Mouse (Mus musculus) heart, embryonic 13.5 days (tissue): ENCODE measurements around the gene Tssk6. TPM values are rescaled to one million over a fixed set of nuclear protein-coding genes. Genes with fewer than 3 reads are reported as not detected.
A peak's percentile ranks its signal among the peaks of the same experiment; 100 is the strongest.

Experiments
- ATAC-seq: fragments of 200-750 bp; cut with Nextera tagmentation; 2 replicates; pipeline ENCODE4 v1.8.0; 2017; ENCODE audit warnings: moderate TSS enrichment; ENCODE audit not compliant: insufficient number of reproducible peaks, low FRiP score, low TSS enrichment; ENCODE audit errors: extremely low read depth
- H3K27ac ChIP-seq: fragments of 300-500 bp; sonication (generic); replicated peaks from 2 replicates; pipeline ENCODE4 v1.5.1; 2015; ENCODE audit warnings: moderate library complexity, mild to moderate bottlenecking, inconsistent platforms
- H3K27me3 ChIP-seq: fragments of 300-500 bp; sonication (generic); replicated peaks from 2 replicates; pipeline ENCODE4 v1.6.1; 2015; ENCODE audit warnings: mild to moderate bottlenecking, inconsistent platforms
- H3K36me3 ChIP-seq: fragments of 300-500 bp; sonication (generic); 2 replicates; pipeline ENCODE4 v1.6.1; 2015; ENCODE audit warnings: mild to moderate bottlenecking, inconsistent platforms
- H3K4me1 ChIP-seq: fragments of 300-500 bp; sonication (generic); 2 replicates; pipeline ENCODE4 v1.6.1; 2015; ENCODE audit warnings: inconsistent platforms
- H3K4me2 ChIP-seq: fragments of 300-500 bp; sonication (generic); 2 replicates; pipeline ENCODE4 v1.6.1; 2015; ENCODE audit warnings: inconsistent platforms, mild to moderate bottlenecking, moderate library complexity
- H3K4me3 ChIP-seq: fragments of 300-500 bp; sonication (generic); 2 replicates; pipeline ENCODE4 v1.5.1; 2015; ENCODE audit warnings: moderate library complexity, mild to moderate bottlenecking, inconsistent platforms
- H3K9ac ChIP-seq: fragments of 300-500 bp; sonication (generic); 2 replicates; pipeline ENCODE4 v1.6.1; 2015; ENCODE audit warnings: inconsistent platforms, mild to moderate bottlenecking, moderate library complexity
- H3K9me3 ChIP-seq: fragments of 300-500 bp; sonication (generic); 2 replicates; pipeline ENCODE4 v1.6.1; 2016; ENCODE audit warnings: inconsistent platforms
- WGBS: fragments of 180-500 bp; shearing (Covaris S2); methylation state at CpG from one replicate; pipeline ENCODE4 v1.1.7; 2015; ENCODE audit warnings: mixed read lengths; 5-methylcytosine and 5-hydroxymethylcytosine counted together
- polyA plus RNA-seq: library from polyadenylated mRNA; unstranded; fragments of >200 nt; fragmentation: Nextera tagmentation; extraction: Ambion mirVana; gene quantifications from 2 replicates; pipeline ENCODE4 v1.2.1, GENCODE M21; 2015

Gene Tssk6
- 1.9 and 2.2 TPM in 2 replicates for polyA plus RNA-seq

GRCm38 (mm10) chr8:69902163-69903062 is at the start of gene Tssk6, which contains the start of the genes Ndufa13 and Yjefn3:
Tssk6 (plus strand) TSS chr8:69902184.
Ndufa13 (minus strand) TSS chr8:69902558.
Yjefn3 (minus strand) TSS chr8:69902712.
- Histone ChIP-seq H3K27ac (peak within 1 kb of the TSS; percentile 91), H3K4me1 (peaks cover 78% of the 10 kb centered on the region), H3K4me2 (peak within 1 kb of the TSS; percentile 95), H3K36me3 (peaks cover 27% of the 10 kb centered on the region), H3K9me3 (no peaks in the 10 kb centered on the region), H3K9ac (peak within 1 kb of the TSS; percentile 91), H3K4me3 (peak within 1 kb of the TSS; percentile 75), H3K27me3 (no peaks in the 10 kb centered on the region)
- WGBS: 4% methylated on average over 89 of the region's 89 CpGs
- ATAC-seq: peak; percentile 6

DNA sequence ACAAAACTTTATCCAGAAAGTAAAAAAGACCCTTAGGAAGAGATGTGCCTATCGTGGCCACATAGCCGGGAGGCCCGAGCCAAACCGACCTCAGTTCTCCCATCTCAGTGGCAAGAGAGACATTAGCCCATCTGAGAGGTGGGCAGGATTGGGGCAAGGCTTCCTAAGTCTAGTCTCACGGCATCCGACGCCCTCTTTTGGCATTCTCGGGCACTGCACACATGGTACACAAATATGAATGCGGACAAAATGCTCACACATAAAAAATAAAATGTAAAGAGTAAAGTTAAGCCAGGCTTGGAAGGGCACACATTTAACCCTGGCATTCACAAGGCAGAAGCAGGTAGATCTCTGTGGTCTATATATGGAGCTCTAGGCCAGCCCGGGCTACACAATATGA is 48.1 kb upstream of the Tssk6 start:
- Histone ChIP-seq H3K36me3 (no peaks in the 10 kb centered on the region), H3K4me3 (no peak overlapping the region), H3K9ac (no peak overlapping the region), H3K27ac (no peak overlapping the region), H3K27me3 (no peaks in the 10 kb centered on the region), H3K4me1 (peaks cover 11% of the 10 kb centered on the region), H3K4me2 (no peak overlapping the region), H3K9me3 (no peaks in the 10 kb centered on the region)
- 87% methylated on average over 10 of the region's 10 CpGs for WGBS
- ATAC-seq: no peak

- no peak overlapping the region for H3K27ac ChIP-seq
- H3K9ac ChIP-seq: no peak overlapping the region
- no peaks in the 10 kb centered on the region for H3K36me3 ChIP-seq
- no peak overlapping the region for H3K4me2 ChIP-seq
- H3K4me3 ChIP-seq: no peak overlapping the region
- no peaks in the 10 kb centered on the region for H3K27me3 ChIP-seq
- no peak for ATAC-seq
- WGBS: 46% methylated on average over 4 of the region's 4 CpGs
- no peaks in the 10 kb centered on the region for H3K9me3 ChIP-seq
- H3K4me1 ChIP-seq: no peaks in the 10 kb centered on the region
These were observed 41.2 kb upstream of the Tssk6 start for GRCm38 (mm10) chr8:69860807-69861206.

GRCm38 (mm10) chr8:69861251-69861650 is 40.7 kb upstream of the Tssk6 start:
- H3K9ac ChIP-seq: no peak overlapping the region
- H3K9me3 ChIP-seq: no peaks in the 10 kb centered on the region
- H3K36me3 ChIP-seq: no peaks in the 10 kb centered on the region
- no peak overlapping the region for H3K27ac ChIP-seq
- no peak for ATAC-seq
- WGBS: 58% methylated on average over 2 of the region's 2 CpGs
- no peak overlapping the region for H3K4me3 ChIP-seq
- H3K4me2 ChIP-seq: no peak overlapping the region
- no peaks in the 10 kb centered on the region for H3K27me3 ChIP-seq
- no peaks in the 10 kb centered on the region for H3K4me1 ChIP-seq

DNA sequence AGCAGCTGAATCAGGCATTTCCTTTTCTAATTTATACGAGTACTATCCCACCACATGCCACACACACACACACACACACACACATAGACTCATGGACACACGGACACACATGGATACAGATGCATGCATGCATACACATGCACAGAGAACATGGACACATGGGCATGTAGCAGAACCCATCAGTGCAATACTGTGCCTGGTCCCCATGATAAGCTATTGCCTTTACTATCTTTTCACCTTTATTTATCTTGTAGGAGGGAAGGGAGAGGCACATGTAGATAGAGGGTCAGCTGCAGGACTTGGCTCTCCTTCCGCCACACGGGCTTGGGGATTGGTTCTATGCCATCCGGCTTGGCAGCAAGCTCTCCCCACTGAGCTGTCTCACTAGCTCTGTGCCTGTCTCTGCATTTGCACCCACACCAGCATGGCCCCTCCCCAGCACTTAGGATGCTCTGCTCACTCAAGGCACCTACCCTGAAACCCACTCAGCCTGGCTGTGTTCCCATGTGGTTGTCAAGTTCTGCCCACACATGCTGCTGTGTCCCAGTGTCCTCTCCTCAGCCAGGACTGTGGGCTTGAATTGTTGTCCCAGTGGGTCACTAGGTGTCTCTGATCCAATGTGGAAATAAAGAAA is 38.5 kb upstream of the Tssk6 start:
- 68% methylated on average over 5 of the region's 5 CpGs for WGBS
- Histone ChIP-seq H3K9ac (no peak overlapping the region), H3K9me3 (no peaks in the 10 kb centered on the region), H3K4me3 (no peak overlapping the region), H3K4me2 (no peak overlapping the region), H3K27me3 (no peaks in the 10 kb centered on the region; the same call in 1 of the 2 replicates), H3K36me3 (no peaks in the 10 kb centered on the region), H3K27ac (no peak overlapping the region), H3K4me1 (0 out of 2 replicates have a peak, but pooled peaks cover 4% of the 10 kb centered on the region)
- ATAC-seq: no peak

GRCm38 (mm10) chr8:69864180-69864579 is 37.8 kb upstream of the Tssk6 start:
- Histone ChIP-seq H3K27ac (no peak overlapping the region), H3K27me3 (no peaks in the 10 kb centered on the region; the same call in 1 of the 2 replicates), H3K36me3 (no peaks in the 10 kb centered on the region), H3K4me2 (no peak overlapping the region), H3K9ac (no peak overlapping the region), H3K4me1 (0 out of 2 replicates have a peak, but pooled peaks cover 4% of the 10 kb centered on the region), H3K4me3 (no peak overlapping the region), H3K9me3 (no peaks in the 10 kb centered on the region)
- 56% methylated on average over 5 of the region's 5 CpGs for WGBS
- no peak for ATAC-seq

- 64% methylated on average over 5 of the region's 5 CpGs for WGBS
- ATAC-seq: no peak
- Histone ChIP-seq H3K4me2 (no peak overlapping the region), H3K27ac (no peak overlapping the region), H3K4me3 (no peak overlapping the region), H3K36me3 (no peaks in the 10 kb centered on the region), H3K9me3 (no peaks in the 10 kb centered on the region), H3K4me1 (0 out of 2 replicates have a peak, but pooled peaks cover 4% of the 10 kb centered on the region), H3K9ac (no peak overlapping the region), H3K27me3 (peaks cover 17% of the 10 kb centered on the region)
These were observed 34.2 kb upstream of the Tssk6 start for GRCm38 (mm10) chr8:69867696-69868326.

DNA sequence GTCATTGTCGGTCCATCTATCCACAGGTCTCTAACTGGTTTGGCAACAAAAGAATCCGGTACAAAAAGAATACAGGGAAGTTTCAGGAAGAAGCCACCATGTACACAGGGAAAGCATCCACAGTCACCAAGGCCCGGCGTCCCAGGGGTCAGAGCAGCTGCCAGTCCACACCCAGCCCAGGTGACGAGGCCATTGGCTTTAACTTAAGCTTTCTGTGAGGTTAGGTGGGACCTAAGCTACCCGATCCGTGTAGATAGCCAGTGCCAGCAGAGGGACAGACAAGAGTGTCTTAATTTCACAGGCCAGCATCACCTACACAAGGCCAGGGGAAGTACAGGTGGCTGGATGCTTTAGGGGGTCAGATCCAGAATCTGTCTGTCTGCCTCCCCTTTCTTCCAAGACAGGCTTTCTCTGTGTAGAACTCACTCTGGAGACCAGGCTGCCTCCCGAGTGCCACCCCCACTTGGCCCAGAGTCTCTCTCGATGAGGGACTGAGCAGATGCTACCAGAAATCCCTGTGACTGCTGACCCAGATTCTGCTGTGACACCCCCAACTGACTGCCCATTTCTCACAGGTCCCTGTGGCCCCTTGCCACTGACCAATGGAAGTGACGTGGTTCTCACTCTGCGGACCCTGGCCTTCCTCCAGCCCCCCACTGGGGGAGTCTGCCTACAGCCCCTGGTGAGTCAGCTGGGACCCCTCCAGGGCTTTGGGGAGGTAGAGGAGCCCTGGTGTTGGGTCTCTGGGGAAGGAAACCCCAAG is 31.8 kb upstream of the Tssk6 start:
- Histone ChIP-seq H3K36me3 (no peaks in the 10 kb centered on the region), H3K4me2 (no peak overlapping the region), H3K9me3 (no peaks in the 10 kb centered on the region), H3K27ac (no peak overlapping the region), H3K4me3 (no peak overlapping the region), H3K4me1 (peaks cover 9% of the 10 kb centered on the region; the same call in 1 of the 2 replicates), H3K27me3 (peaks cover 28% of the 10 kb centered on the region), H3K9ac (no peak overlapping the region)
- WGBS: 74% methylated on average over 11 of the region's 11 CpGs
- ATAC-seq: no peak

- no peak overlapping the region for H3K9ac ChIP-seq
- no peaks in the 10 kb centered on the region for H3K9me3 ChIP-seq
- H3K4me2 ChIP-seq: no peak overlapping the region
- no peak for ATAC-seq
- H3K4me1 ChIP-seq: peaks cover 9% of the 10 kb centered on the region; the same call in 1 of the 2 replicates
- WGBS: 75% methylated on average over 6 of the region's 6 CpGs
- H3K36me3 ChIP-seq: no peaks in the 10 kb centered on the region
- H3K27me3 ChIP-seq: peaks cover 28% of the 10 kb centered on the region
- no peak overlapping the region for H3K4me3 ChIP-seq
- H3K27ac ChIP-seq: no peak overlapping the region
These were observed 31.1 kb upstream of the Tssk6 start for GRCm38 (mm10) chr8:69870907-69871306.

DNA sequence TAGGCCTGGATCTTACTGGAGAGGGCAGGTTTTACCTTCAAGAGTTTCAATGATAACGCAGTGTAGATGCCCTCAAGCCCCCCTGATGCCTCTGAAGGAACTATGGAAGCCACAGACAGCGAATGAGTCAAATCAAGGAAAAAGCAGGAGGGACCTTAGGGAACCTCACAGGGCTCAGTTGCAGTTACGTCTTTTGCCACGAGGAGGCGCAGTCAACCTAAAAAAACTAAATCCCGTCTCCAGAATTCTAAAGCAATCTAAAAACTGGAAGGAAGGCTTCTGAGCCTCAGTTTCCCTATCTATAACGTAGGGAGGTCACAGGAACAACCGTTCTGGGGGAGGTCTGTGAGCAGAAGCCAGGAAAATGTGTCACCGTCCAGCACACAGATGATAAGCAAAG is 27.8 kb upstream of the Tssk6 start:
- no peak for ATAC-seq
- H3K4me1 ChIP-seq: peaks cover 6% of the 10 kb centered on the region; the same call in 1 of the 2 replicates
- H3K27ac ChIP-seq: no peak overlapping the region
- H3K4me2 ChIP-seq: no peak overlapping the region
- H3K9me3 ChIP-seq: no peaks in the 10 kb centered on the region
- no peak overlapping the region for H3K4me3 ChIP-seq
- no peaks in the 10 kb centered on the region for H3K36me3 ChIP-seq
- no peak overlapping the region for H3K9ac ChIP-seq
- 10% methylated on average over 9 of the region's 9 CpGs for WGBS
- peaks cover 60% of the 10 kb centered on the region for H3K27me3 ChIP-seq
